Mouse (Mus musculus) heart, adult 2 months (tissue): ENCODE measurements around the gene Ccdc110. TPM values are rescaled to one million over a fixed set of nuclear protein-coding genes. Genes with fewer than 3 reads are reported as not detected.

Experiments used
- DNase-seq, 2 experiments: peaks; one replicate each; pipeline ENCODE4 v3.0.0; 2021
- H3K27ac ChIP-seq: fragments of 200-600 bp; 2 replicates; pipeline ENCODE4 v1.8.1; 2022
- H3K27me3 ChIP-seq: fragments of 200-500 bp; 2 replicates; pipeline ENCODE4 v1.6.1; 2012; ENCODE audit warnings: mild to moderate bottlenecking, low read length, inconsistent platforms, mixed read lengths; ENCODE audit not compliant: control insufficient read depth, insufficient read depth
- H3K36me3 ChIP-seq: fragments of 200-500 bp; 2 replicates; pipeline ENCODE4 v1.6.1; 2012; ENCODE audit warnings: low read length, inconsistent platforms; ENCODE audit not compliant: control insufficient read depth, insufficient read depth
- H3K4me1 ChIP-seq: fragments of 200-500 bp; 2 replicates; pipeline ENCODE4 v1.6.1; 2011; ENCODE audit warnings: low read length; ENCODE audit not compliant: control insufficient read depth, insufficient read depth
- H3K4me3 ChIP-seq: fragments of 200-600 bp; 2 replicates; pipeline ENCODE4 v1.8.1; 2022
- H3K79me2 ChIP-seq: fragments of 200-500 bp; replicated peaks from 2 replicates; pipeline ENCODE4 v1.6.1; 2012; ENCODE audit warnings: mild to moderate bottlenecking, inconsistent platforms, low read length, moderate library complexity, mixed read lengths; ENCODE audit not compliant: control insufficient read depth, insufficient read depth
- H3K9ac ChIP-seq: fragments of 200-500 bp; 2 replicates; pipeline ENCODE4 v1.6.1; 2012; ENCODE audit warnings: low read depth, mild to moderate bottlenecking, control low read depth, inconsistent platforms, low read length, mixed read lengths
- CTCF ChIP-seq: fragments of 200-600 bp; IDR thresholded peaks from 2 replicates; pipeline ENCODE4 v1.8.1; 2022; ENCODE audit warnings: antibody characterized with exemption, mild to moderate bottlenecking, moderate library complexity
- EP300 ChIP-seq: fragments of 200-500 bp; IDR thresholded peaks from 2 replicates; pipeline ENCODE4 v1.6.1; 2011; ENCODE audit warnings: low read depth, low read length, control low read depth; ENCODE audit not compliant: insufficient read depth
- POLR2A ChIP-seq: fragments of 200-500 bp; IDR thresholded peaks from 2 replicates; pipeline ENCODE4 v1.6.1; 2011; ENCODE audit warnings: mild to moderate bottlenecking, low read depth, low read length, control low read depth; ENCODE audit not compliant: insufficient read depth
- WGBS: fragments of 180-500 bp; shearing (Covaris S2); methylation state at CpG from one replicate; pipeline ENCODE4 v1.1.7; 2018; 5-methylcytosine and 5-hydroxymethylcytosine counted together
- intact Hi-C: fragments of 180-260 bp; cut with DNase I; formaldehyde crosslinking; loops from one replicate; pipeline ENCODE4 v1.15.1; 2025
- long read RNA-seq: library from polyadenylated mRNA; stranded (forward); transcript quantifications from one replicate; pipeline ENCODE4 v2.0.0, GENCODE M21; 2021
- polyA plus RNA-seq: library from polyadenylated mRNA; depleted of rRNA; stranded (reverse); fragments of >200 nt; gene quantifications from 2 replicates; pipeline ENCODE4 v1.2.3, GENCODE M21; 2012; rRNA removed
- total RNA-seq, 2 experiments: library from RNA; stranded (reverse); gene quantifications; 2 replicates each; pipeline ENCODE4 v1.2.3; 2021

Ccdc110 gene
- total RNA-seq (not detected), polyA plus RNA-seq (not detected in 2 replicates)
- long read RNA-seq = 0 reads

- intact Hi-C loops = loop anchor here (1.0 to 5.0 kb wide), 4 partner anchors 49 to 482 kb away; partner anchors contain the start of gene Pdlim3
- Histone ChIP-seq H3K79me2 (no peaks in the 10 kb centered on the region), H3K36me3 (no peaks in the 10 kb centered on the region), H3K27me3 (no peaks in the 10 kb centered on the region), H3K27ac (no peak within 1 kb of the TSS), H3K4me1 (no peaks in the 10 kb centered on the region), H3K4me3 (peak within 1 kb of the TSS; percentile 9; the same call in 1 of the 2 replicates), H3K9ac (no peak within 1 kb of the TSS)
- 2% methylated on average over 23 of the region's 23 CpGs for WGBS
- DNase-seq = peak; percentile 91 to 97
- no peak for TF ChIP-seq CTCF
- TF ChIP-seq EP300 = peak; percentile 97
Observed at GRCm38 (mm10) chr8:45934582-45935014, at the start of gene Ccdc110. TSS of gene Ccdc110 (plus strand) at chr8:45934619.

GRCm38 (mm10) chr8:45885202-45885685 is 49.2 kb upstream of the Ccdc110 start, which contains the start of gene Pdlim3:
TSS of gene Pdlim3 (plus strand) at chr8:45885461.
- H3K4me1 ChIP-seq = peaks cover 1% of the 10 kb centered on the region
- H3K79me2 ChIP-seq = no peaks in the 10 kb centered on the region
- peak within 1 kb of the TSS; percentile 77 for H3K9ac ChIP-seq
- DNase-seq = peak; percentile 73 to 79
- H3K36me3 ChIP-seq = no peaks in the 10 kb centered on the region
- H3K4me3 ChIP-seq = peak within 1 kb of the TSS; percentile 52
- H3K27ac ChIP-seq = peak within 1 kb of the TSS; percentile 94
- intact Hi-C loops = loop anchor here (1.0 to 2.0 kb wide), 3 partner anchors 38 to 68 kb away; partner anchors contain the start of gene Ccdc110
- TF ChIP-seq EP300 = peak; percentile 61
- peak; percentile 85 for TF ChIP-seq POLR2A
- TF ChIP-seq CTCF = no peak
- under 1% methylated on average over 22 of the region's 22 CpGs for WGBS
- H3K27me3 ChIP-seq = no peaks in the 10 kb centered on the region

- TF ChIP-seq CTCF (peak; percentile 69), POLR2A (no peak)
- Histone ChIP-seq H3K4me3 (peak overlapping the region; percentile 52), H3K27ac (peak overlapping the region; percentile 94), H3K36me3 (no peaks in the 10 kb centered on the region), H3K4me1 (peaks cover 1% of the 10 kb centered on the region), H3K9ac (peak overlapping the region; percentile 77), H3K27me3 (no peaks in the 10 kb centered on the region), H3K79me2 (no peaks in the 10 kb centered on the region)
- intact Hi-C loops = loop anchor here (1.0 to 2.0 kb wide), 4 partner anchors 15 to 69 kb away; partner anchors contain the start of gene Ccdc110
- DNase-seq = no peak
- WGBS = 26% methylated on average over 2 of the region's 2 CpGs
Observed at GRCm38 (mm10) chr8:45885775-45886174, 48.6 kb upstream of the Ccdc110 start.

GRCm38 (mm10) chr8:45889737-45890136 is 44.7 kb upstream of the Ccdc110 start:
- no peak overlapping the region for H3K27ac ChIP-seq
- H3K36me3 ChIP-seq = no peaks in the 10 kb centered on the region
- no peak for DNase-seq
- H3K4me3 ChIP-seq = no peak overlapping the region
- H3K9ac ChIP-seq = no peak overlapping the region
- no peaks in the 10 kb centered on the region for H3K79me2 ChIP-seq
- TF ChIP-seq POLR2A = no peak
- H3K4me1 ChIP-seq = no peaks in the 10 kb centered on the region; the same call in none of the 2 replicates
- intact Hi-C loops = no loop called here
- H3K27me3 ChIP-seq = no peaks in the 10 kb centered on the region
- 90% methylated on average over 7 of the region's 7 CpGs for WGBS

- H3K4me1 ChIP-seq = peaks cover 2% of the 10 kb centered on the region; the same call in 1 of the 2 replicates
- no peaks in the 10 kb centered on the region for H3K27me3 ChIP-seq
- no peaks in the 10 kb centered on the region for H3K79me2 ChIP-seq
- TF ChIP-seq CTCF = no peak
- no peak for TF ChIP-seq POLR2A
- DNase-seq = no peak
- H3K36me3 ChIP-seq = no peaks in the 10 kb centered on the region
- intact Hi-C loops = no loop called here
- H3K27ac ChIP-seq = no peak overlapping the region
- no peak overlapping the region for H3K9ac ChIP-seq
- no peak overlapping the region for H3K4me3 ChIP-seq
- WGBS = 61% methylated on average over 3 of the region's 3 CpGs
Observed at GRCm38 (mm10) chr8:45896590-45896989, 37.8 kb upstream of the Ccdc110 start.

GRCm38 (mm10) chr8:45899783-45900182 is 34.6 kb upstream of the Ccdc110 start:
- Histone ChIP-seq H3K27ac (no peak overlapping the region), H3K36me3 (peaks cover 21% of the 10 kb centered on the region), H3K4me3 (no peak overlapping the region), H3K27me3 (no peaks in the 10 kb centered on the region), H3K79me2 (no peaks in the 10 kb centered on the region), H3K9ac (no peak overlapping the region), H3K4me1 (peaks cover 5% of the 10 kb centered on the region)
- 38% methylated on average over 3 of the region's 3 CpGs for WGBS
- DNase-seq = peak in 1 of 2 experiments; percentile 45
- intact Hi-C loops = no loop called here
- TF ChIP-seq CTCF (no peak), POLR2A (no peak), EP300 (no peak)
